Mouse (Mus musculus): ENCODE measurements around the gene Eef1akmt3. TPM values are rescaled to one million over a fixed set of nuclear protein-coding genes. Genes with fewer than 3 reads are reported as not detected.
"Not testable (repeated sequence)": the region's sequence is repeated elsewhere in the genome, so short reads cannot be mapped to it uniquely, and the experiment has no call there.

The Eef1akmt3 gene
- polyA plus RNA-seq, 1 experiment from 2014 or later: 0.16 TPM

- Histone ChIP-seq H3K4me1 (ENCODE audit: control insufficient read depth, insufficient read depth, low read length) (peaks cover 14% of the 10 kb centered on the region), H3K4me3 (ENCODE audit: low read length) (peak overlapping the region; percentile 72), H3K36me3 (ENCODE audit: control insufficient read depth, insufficient read depth) (peaks cover 38% of the 10 kb centered on the region), H3K27me3 (ENCODE audit: control insufficient read depth, insufficient read depth, low read length) (peaks cover 7% of the 10 kb centered on the region), H3K9me3 (replicated peaks; ENCODE audit: control insufficient read depth, low read length) (no peaks in the 10 kb centered on the region), H3K4me2 (ENCODE audit: low read depth, low read length) (peak overlapping the region; percentile 89), H3K9ac (ENCODE audit: low read length) (peak overlapping the region; percentile 89), H3K27ac (ENCODE audit: low read length) (peak overlapping the region; percentile 83)
- WGBS: 12% methylated on average over 37 of the region's 37 CpGs
- no peak for ATAC-seq (replicated peaks; ENCODE audit: extremely low read depth, insufficient read depth, low FRiP score)
These were observed 22.9 kb upstream of the Eef1akmt3 start for GRCm38 (mm10) chr10:127063913-127064870.

- Histone ChIP-seq H3K4me3 (ENCODE audit: low read length) (peak within 1 kb of the TSS; percentile 72), H3K4me1 (ENCODE audit: control insufficient read depth, insufficient read depth, low read length) (peaks cover 13% of the 10 kb centered on the region), H3K9me3 (replicated peaks; ENCODE audit: control insufficient read depth, low read length) (no peaks in the 10 kb centered on the region), H3K36me3 (ENCODE audit: control insufficient read depth, insufficient read depth) (peaks cover 37% of the 10 kb centered on the region), H3K27ac (ENCODE audit: low read length) (peak within 1 kb of the TSS; percentile 83), H3K27me3 (ENCODE audit: control insufficient read depth, insufficient read depth, low read length) (peaks cover 9% of the 10 kb centered on the region), H3K9ac (ENCODE audit: low read length) (peak within 1 kb of the TSS; percentile 89), H3K4me2 (ENCODE audit: low read depth, low read length) (peak within 1 kb of the TSS; percentile 89)
- WGBS: under 1% methylated on average over 46 of the region's 46 CpGs
- peak; percentile 91 for ATAC-seq (replicated peaks; ENCODE audit: extremely low read depth, insufficient read depth, low FRiP score)
These were observed 22.0 kb upstream of the Eef1akmt3 start, which contains the start of gene Cdk4 for GRCm38 (mm10) chr10:127063239-127063872. TSS of gene Cdk4 (plus strand) at chr10:127063534.

GRCm38 (mm10) chr10:127062503-127062902 is 21.2 kb upstream of the Eef1akmt3 start:
- peaks cover 28% of the 10 kb centered on the region for H3K36me3 ChIP-seq (ENCODE audit: control insufficient read depth, insufficient read depth)
- no peak overlapping the region for H3K4me2 ChIP-seq (ENCODE audit: low read depth, low read length)
- H3K4me1 ChIP-seq (ENCODE audit: control insufficient read depth, insufficient read depth, low read length): peaks cover 13% of the 10 kb centered on the region
- ATAC-seq (replicated peaks; ENCODE audit: extremely low read depth, insufficient read depth, low FRiP score): no peak
- no peak overlapping the region for H3K4me3 ChIP-seq (ENCODE audit: low read length)
- H3K27ac ChIP-seq (ENCODE audit: low read length): no peak overlapping the region
- H3K27me3 ChIP-seq (ENCODE audit: control insufficient read depth, insufficient read depth, low read length): peaks cover 10% of the 10 kb centered on the region
- no peaks in the 10 kb centered on the region for H3K9me3 ChIP-seq (replicated peaks; ENCODE audit: control insufficient read depth, low read length)
- H3K9ac ChIP-seq (ENCODE audit: low read length): no peak overlapping the region
- 60% methylated on average over 5 of the region's 5 CpGs for WGBS

- ATAC-seq (replicated peaks; ENCODE audit: extremely low read depth, insufficient read depth, low FRiP score); H3K9me3 ChIP-seq (replicated peaks; ENCODE audit: control insufficient read depth, low read length); H3K4me3 ChIP-seq (ENCODE audit: low read length); H3K9ac ChIP-seq (ENCODE audit: low read length); H3K27ac ChIP-seq (ENCODE audit: low read length); H3K4me2 ChIP-seq (ENCODE audit: low read depth, low read length): not testable (repeated sequence)
- H3K36me3 ChIP-seq (ENCODE audit: control insufficient read depth, insufficient read depth): peaks cover 24% of the 10 kb centered on the region
- H3K27me3 ChIP-seq (ENCODE audit: control insufficient read depth, insufficient read depth, low read length): peaks cover 13% of the 10 kb centered on the region
- 82% methylated on average over 4 of the region's 4 CpGs for WGBS
- H3K4me1 ChIP-seq (ENCODE audit: control insufficient read depth, insufficient read depth, low read length): peaks cover 13% of the 10 kb centered on the region
These were observed 20.8 kb upstream of the Eef1akmt3 start for GRCm38 (mm10) chr10:127062101-127062500.

- Histone ChIP-seq H3K27ac (ENCODE audit: low read length) (no peak overlapping the region), H3K27me3 (ENCODE audit: control insufficient read depth, insufficient read depth, low read length) (peaks cover 13% of the 10 kb centered on the region), H3K4me3 (ENCODE audit: low read length) (no peak overlapping the region), H3K9me3 (replicated peaks; ENCODE audit: control insufficient read depth, low read length) (no peaks in the 10 kb centered on the region), H3K4me1 (ENCODE audit: control insufficient read depth, insufficient read depth, low read length) (peaks cover 13% of the 10 kb centered on the region), H3K4me2 (ENCODE audit: low read depth, low read length) (no peak overlapping the region), H3K36me3 (ENCODE audit: control insufficient read depth, insufficient read depth) (peaks cover 18% of the 10 kb centered on the region), H3K9ac (ENCODE audit: low read length) (no peak overlapping the region)
- WGBS: 70% methylated on average over 2 of the region's 2 CpGs
- no peak for ATAC-seq (replicated peaks; ENCODE audit: extremely low read depth, insufficient read depth, low FRiP score)
These were observed 20.2 kb upstream of the Eef1akmt3 start for GRCm38 (mm10) chr10:127061513-127061912.

- Histone ChIP-seq H3K4me1 (ENCODE audit: control insufficient read depth, insufficient read depth, low read length) (peaks cover 13% of the 10 kb centered on the region), H3K9ac (ENCODE audit: low read length) (no peak overlapping the region), H3K4me3 (ENCODE audit: low read length) (no peak overlapping the region), H3K27ac (ENCODE audit: low read length) (no peak overlapping the region), H3K27me3 (ENCODE audit: control insufficient read depth, insufficient read depth, low read length) (peaks cover 13% of the 10 kb centered on the region), H3K4me2 (ENCODE audit: low read depth, low read length) (no peak overlapping the region), H3K36me3 (ENCODE audit: control insufficient read depth, insufficient read depth) (peaks cover 14% of the 10 kb centered on the region), H3K9me3 (replicated peaks; ENCODE audit: control insufficient read depth, low read length) (no peaks in the 10 kb centered on the region)
- no peak for ATAC-seq (replicated peaks; ENCODE audit: extremely low read depth, insufficient read depth, low FRiP score)
- 54% methylated on average over 5 of the region's 5 CpGs for WGBS
These were observed 19.8 kb upstream of the Eef1akmt3 start for GRCm38 (mm10) chr10:127061085-127061484.

DNA sequence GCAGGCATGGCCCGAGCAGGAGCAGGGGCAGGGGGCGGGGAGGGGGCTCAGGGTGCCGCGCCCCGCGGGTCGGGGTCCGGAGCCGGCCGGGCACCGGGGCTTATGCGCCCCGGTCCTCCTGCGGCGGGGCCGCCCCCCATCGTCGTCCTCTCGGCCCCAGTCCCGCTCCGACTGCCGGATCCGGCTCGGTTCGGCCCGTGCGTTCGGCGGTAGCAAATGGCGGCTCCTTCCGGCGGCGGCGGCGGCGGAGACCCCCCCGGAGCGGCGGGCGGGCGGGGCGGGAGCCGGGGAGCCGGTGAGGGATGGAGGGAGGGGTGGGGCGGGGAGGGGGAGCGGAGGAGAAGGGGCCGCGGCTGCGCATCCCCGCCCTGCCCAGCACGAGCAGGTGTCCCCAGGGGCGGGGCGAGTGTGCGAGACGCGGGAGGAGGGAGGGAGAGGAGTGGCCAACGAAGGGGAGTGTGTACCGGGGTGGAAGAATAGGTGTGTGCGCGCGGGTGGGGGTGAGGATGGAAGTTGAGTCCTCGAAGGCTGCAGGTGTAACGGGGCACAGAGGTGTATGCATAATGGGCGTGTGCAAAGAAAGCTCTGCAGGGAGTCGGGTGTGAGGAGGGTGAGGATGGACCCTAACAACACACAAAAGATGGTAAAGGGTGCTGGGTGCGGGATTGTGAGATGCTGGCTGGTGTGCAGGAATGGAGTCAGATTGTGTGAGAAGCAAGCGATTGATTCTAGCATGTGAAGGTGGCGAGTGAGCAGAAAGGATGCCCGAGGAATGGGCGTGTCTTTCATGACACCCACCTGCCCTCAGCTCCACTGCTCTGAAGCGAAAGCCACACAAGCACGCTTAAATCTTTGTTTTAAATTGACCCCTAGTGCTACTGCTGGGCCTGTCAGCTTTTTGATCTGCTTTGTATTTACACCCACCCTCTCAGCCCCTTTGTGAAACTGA is 18.9 kb upstream of the Eef1akmt3 start, which contains the start of gene March9:
Gene March9 (minus strand): TSS at position 217 of the 949 bp plus-strand sequence.
- peaks cover 13% of the 10 kb centered on the region for H3K4me1 ChIP-seq (ENCODE audit: control insufficient read depth, insufficient read depth, low read length)
- no peak for ATAC-seq (replicated peaks; ENCODE audit: extremely low read depth, insufficient read depth, low FRiP score)
- no peak within 1 kb of the TSS for H3K27ac ChIP-seq (ENCODE audit: low read length)
- H3K4me3 ChIP-seq (ENCODE audit: low read length): peak within 1 kb of the TSS; percentile 63
- H3K9ac ChIP-seq (ENCODE audit: low read length): peak within 1 kb of the TSS; percentile 78
- peak within 1 kb of the TSS; percentile 94 for H3K4me2 ChIP-seq (ENCODE audit: low read depth, low read length)
- no peaks in the 10 kb centered on the region for H3K9me3 ChIP-seq (replicated peaks; ENCODE audit: control insufficient read depth, low read length)
- H3K36me3 ChIP-seq (ENCODE audit: control insufficient read depth, insufficient read depth): peaks cover 5% of the 10 kb centered on the region
- H3K27me3 ChIP-seq (ENCODE audit: control insufficient read depth, insufficient read depth, low read length): peaks cover 13% of the 10 kb centered on the region
- 2% methylated on average over 52 of the region's 72 CpGs for WGBS

DNA sequence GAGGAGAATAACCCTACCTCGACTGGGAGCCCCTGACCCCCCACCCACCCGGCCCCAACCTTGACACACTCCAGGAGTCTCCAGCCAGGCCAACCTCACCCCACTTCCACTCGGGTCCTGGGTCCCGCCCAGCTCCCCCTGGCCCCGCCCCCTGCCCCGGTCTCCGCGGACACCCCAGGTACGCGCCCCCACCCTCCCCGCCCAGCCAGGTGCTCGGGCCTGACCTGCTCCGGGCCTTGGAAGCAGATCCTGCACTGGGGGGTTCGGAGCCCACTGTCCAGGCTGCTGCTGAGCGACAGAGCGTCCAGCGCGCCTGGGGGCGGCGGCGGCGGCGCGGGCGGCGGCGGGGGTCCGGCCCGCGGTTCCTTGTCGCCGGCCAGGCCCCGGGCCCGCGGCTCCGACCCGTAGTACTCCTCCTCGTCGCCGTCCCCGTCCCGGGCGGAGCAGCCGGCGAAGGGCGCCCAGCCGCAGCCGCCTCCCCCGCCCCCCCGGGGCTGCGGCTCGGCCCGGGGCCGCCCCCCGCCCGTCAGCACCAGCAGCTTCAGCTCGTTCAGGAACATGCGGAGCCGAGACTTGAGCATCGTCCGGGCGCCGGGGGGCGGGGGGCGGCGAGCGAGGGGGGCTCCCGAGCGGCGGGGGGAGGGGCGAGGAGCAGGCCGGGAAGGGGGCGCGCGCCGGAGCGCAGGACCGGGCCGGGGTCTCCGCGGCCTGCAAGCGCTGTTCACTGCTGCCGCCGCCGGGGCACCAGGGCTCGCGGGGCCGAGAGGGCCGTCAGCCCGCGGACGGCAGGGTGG is 18.1 kb upstream of the Eef1akmt3 start:
- peaks cover 13% of the 10 kb centered on the region for H3K27me3 ChIP-seq (ENCODE audit: control insufficient read depth, insufficient read depth, low read length)
- peak overlapping the region; percentile 63 for H3K4me3 ChIP-seq (ENCODE audit: low read length)
- ATAC-seq (replicated peaks; ENCODE audit: extremely low read depth, insufficient read depth, low FRiP score): no peak
- no peaks in the 10 kb centered on the region for H3K9me3 ChIP-seq (replicated peaks; ENCODE audit: control insufficient read depth, low read length)
- H3K4me1 ChIP-seq (ENCODE audit: control insufficient read depth, insufficient read depth, low read length): peaks cover 6% of the 10 kb centered on the region
- peak overlapping the region; percentile 94 for H3K4me2 ChIP-seq (ENCODE audit: low read depth, low read length)
- H3K36me3 ChIP-seq (ENCODE audit: control insufficient read depth, insufficient read depth): no peaks in the 10 kb centered on the region; the same call in 1 of the 2 replicates
- H3K27ac ChIP-seq (ENCODE audit: low read length): no peak overlapping the region
- WGBS: under 1% methylated on average over 72 of the region's 92 CpGs
- H3K9ac ChIP-seq (ENCODE audit: low read length): peak overlapping the region; percentile 78

Measured in heart, embryonic 16.5 days (tissue).